Mouse (Mus musculus): ENCODE results near the gene Angptl2. TPM values are rescaled to one million over a fixed set of nuclear protein-coding genes. Genes with fewer than 3 reads are reported as not detected.

The Angptl2 gene
- total RNA-seq, 1 experiment from 2014 or later = 5.8 TPM

DNA sequence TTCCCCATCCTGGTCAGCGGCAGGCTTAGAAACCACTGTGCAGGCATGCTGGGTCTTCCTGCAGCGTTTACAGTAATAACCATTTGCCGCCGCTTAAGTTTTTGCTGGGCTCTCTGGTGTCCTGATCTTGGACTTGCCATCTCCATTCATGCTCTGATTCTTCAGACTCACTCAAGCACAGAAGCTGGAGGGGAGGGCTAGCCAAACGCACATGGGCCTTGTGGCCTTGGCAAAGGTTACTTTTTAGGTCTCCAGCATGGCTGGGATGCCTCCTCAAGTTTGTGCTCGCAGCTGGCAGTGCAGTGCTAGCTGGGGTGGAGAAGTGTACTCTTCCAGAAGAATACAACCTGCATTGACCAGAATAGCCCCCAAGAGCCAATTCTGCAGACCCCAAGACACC lies 6.6 kb downstream of the Angptl2 start:
- no peak for ATAC-seq (replicated peaks; ENCODE audit: insufficient number of reproducible peaks, low FRiP score, low TSS enrichment, poor library complexity, severe bottlenecking)

DNA sequence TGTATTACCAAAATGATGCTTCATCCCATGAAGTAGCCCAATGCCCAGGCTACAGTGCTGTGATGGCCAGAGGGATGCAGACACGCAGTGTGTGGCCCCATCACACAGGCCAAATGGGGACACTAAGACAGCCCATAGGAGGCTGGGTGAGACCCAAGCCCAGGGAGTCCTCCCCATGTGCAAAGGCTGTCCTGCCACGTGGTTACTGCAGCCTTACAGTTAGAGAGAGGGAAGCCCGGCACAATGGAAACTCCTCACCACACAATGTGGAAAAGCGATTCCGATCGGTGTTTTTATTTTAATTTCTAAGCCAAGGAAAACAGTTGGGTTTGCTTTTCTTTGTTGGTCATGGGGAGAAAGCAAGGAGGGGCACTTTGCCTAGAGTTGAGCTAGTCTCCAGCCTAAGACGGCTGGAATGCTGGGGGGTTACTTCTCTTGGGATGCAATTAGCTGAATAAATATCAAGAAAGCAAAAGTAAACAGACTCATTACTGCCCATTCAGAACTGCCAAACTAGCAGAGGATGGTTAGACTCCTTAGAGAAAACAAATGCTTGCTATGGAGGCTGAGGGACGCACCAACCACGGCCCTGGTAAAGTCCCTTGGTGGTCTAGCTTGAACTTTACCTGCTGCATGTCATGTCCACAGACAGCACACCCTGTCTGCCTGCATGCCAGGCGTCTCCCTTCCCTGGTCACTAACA lies 7.9 kb downstream of the Angptl2 start:
- no peak for ATAC-seq (replicated peaks; ENCODE audit: insufficient number of reproducible peaks, low FRiP score, low TSS enrichment, poor library complexity, severe bottlenecking)

DNA sequence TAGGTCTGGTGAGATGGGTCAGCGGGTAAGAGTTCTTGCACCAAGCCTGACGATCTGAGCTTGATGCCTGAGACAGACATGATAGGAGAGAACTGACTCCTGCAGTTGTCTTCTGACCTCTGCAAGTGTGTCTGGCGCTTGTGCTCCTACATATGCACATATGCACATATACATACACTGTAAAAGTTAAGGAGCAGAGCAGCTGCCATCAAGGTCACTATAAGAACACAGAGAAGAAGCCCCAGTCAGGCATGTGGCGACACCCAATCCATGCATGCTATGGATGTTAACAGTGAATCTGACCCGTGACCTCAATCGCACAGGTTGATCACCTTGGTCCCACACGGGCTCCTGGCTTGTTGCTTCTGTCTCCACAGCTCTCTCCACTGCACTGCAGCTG lies 10.1 kb downstream of the Angptl2 start:
- ATAC-seq (replicated peaks; ENCODE audit: insufficient number of reproducible peaks, low FRiP score, low TSS enrichment, poor library complexity, severe bottlenecking) = no peak

DNA sequence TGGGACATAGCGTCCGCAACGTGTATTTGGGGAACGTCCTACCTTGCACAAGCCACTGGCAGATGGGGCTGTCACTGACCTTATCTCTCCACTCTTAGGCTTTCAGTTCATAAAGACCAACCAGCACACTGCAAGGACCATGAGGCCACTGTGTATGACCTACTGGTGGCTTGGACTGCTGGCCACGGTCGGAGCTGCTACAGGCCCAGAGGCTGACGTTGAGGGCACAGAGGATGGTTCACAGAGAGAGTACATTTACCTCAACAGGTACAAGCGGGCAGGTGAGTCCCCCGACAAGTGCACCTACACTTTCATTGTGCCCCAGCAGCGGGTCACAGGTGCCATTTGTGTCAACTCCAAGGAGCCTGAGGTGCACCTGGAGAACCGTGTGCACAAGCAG lies 12.2 kb downstream of the Angptl2 start:
- no peak for ATAC-seq (replicated peaks; ENCODE audit: insufficient number of reproducible peaks, low FRiP score, low TSS enrichment, poor library complexity, severe bottlenecking)

DNA sequence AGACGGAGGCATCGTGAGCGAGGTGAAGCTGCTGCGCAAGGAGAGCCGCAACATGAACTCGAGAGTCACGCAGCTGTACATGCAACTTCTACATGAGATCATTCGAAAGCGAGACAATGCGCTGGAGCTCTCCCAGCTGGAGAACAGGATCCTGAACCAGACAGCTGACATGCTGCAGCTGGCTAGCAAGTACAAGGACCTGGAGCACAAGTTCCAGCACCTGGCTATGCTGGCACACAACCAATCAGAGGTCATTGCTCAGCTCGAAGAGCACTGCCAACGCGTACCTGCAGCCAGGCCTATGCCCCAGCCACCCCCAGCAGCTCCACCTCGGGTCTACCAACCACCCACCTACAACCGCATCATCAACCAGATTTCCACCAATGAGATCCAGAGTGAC lies 12.7 kb downstream of the Angptl2 start:
- no peak for ATAC-seq (replicated peaks; ENCODE audit: insufficient number of reproducible peaks, low FRiP score, low TSS enrichment, poor library complexity, severe bottlenecking)

DNA sequence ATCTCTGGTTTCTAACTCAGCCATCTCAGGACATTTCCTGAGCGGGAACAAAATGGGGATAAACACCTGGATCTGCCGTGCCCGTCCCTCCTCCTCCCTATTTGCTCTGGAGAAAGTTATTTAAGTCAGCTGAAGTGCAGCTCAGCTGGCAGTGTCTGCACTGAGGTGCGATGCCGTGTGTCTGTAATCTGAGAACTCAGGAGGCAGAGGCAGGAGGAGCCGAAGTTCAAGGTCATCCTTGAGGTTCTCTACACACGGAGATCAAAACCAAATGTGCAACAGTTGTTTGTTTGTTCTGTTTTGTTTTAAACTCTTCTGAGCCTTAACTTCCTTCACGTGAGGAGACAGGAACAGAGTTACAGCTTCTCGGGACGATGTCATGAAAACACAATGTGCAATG lies 14.8 kb downstream of the Angptl2 start:
- ATAC-seq (replicated peaks; ENCODE audit: insufficient number of reproducible peaks, low FRiP score, low TSS enrichment, poor library complexity, severe bottlenecking) = no peak

DNA sequence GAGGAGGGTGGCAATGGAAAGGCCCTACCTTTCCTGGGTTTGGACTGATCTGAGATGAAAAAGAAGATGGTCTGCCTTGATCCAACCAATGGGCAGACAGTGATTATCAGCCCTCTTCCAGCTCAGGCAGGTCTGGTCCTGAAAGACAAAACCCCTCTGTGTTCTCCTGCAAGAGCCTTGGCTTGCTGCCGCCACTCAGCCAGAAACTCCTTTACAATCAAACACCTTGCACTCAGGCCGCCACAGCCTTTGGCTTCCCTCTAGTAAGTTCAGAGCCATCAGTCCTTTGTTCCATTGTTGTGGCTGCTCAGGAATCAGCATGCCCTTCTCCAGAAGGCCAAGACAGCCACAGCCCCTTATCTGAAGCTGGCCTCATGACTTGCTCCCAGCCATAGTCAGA lies 15.9 kb downstream of the Angptl2 start:
- no peak for ATAC-seq (replicated peaks; ENCODE audit: insufficient number of reproducible peaks, low FRiP score, low TSS enrichment, poor library complexity, severe bottlenecking)

DNA sequence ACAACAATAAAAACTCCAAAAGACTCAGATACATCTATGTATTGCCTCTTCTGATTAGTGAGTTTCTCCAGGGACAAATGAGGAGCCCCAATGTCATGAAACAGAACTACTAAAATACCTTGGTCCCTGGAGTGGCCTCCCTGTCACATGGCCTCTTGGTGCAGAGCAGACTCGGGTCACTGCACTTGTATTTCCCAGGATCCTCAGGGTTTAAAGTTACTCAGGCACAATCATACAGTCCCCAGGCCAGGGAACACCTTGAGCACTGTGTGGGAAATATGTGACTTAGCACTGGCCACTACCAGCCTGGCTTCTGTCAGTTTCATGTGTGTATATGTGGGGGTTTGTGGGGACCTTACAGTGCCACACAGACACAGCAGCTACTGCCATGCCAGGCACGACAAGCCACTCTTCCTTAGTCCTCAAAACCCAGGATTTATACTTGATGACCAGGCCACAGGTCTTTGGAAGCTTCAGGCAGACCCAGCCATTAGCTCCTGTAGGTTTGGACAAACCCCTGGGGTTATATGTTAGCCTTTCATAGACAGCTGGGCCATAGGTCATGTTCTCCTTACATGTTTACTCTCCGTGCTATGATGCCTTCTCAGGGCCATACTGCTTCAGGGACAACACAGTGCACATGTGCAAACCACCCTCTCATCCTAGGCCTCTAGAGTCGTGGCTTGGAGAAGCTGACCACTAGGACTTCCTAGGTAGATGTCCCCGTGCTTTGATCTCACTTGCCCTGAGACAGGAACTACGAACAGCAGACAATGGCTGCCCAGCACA lies 17.1 kb downstream of the Angptl2 start:
- no peak for ATAC-seq (replicated peaks; ENCODE audit: insufficient number of reproducible peaks, low FRiP score, low TSS enrichment, poor library complexity, severe bottlenecking)

DNA sequence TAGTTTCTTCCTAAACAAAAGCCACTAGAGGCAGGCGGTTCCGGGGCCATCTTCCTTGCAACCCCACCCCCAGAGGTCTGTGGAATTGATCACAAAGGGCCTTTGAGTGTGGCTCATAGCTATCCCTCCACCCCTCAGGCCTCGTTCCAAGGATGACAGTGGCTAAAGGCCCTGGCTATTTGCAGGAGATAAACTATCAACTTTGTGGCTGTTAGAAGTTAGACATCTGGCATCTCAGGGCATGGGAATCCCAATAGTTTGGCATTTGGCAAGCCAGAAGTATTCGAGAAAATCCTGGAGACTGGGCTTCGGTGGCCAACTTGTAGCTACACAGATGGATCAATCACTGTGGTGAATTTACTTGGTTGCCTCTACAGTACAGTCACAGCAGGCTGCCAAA lies 18.0 kb downstream of the Angptl2 start:
- no peak for ATAC-seq (replicated peaks; ENCODE audit: insufficient number of reproducible peaks, low FRiP score, low TSS enrichment, poor library complexity, severe bottlenecking)

DNA sequence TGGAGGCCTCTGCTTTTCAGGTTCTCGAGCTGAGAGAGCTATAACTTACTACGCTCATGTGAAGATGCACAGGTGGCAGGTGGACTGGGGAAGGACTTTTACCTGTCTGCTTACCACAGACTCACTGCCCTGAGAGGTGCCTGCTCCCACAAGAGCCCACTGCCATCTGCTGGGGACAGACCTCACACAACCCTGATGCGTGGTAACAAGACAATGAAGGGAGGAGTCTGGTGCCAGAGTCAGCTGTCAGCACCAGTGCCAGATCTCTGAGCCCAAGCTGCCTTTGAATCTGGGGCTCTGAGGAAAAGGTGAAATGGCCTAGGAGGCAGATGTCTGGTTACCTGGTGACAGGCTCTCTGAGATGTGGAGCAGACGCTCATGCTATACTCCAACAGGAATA lies 19.0 kb downstream of the Angptl2 start:
- ATAC-seq (replicated peaks; ENCODE audit: insufficient number of reproducible peaks, low FRiP score, low TSS enrichment, poor library complexity, severe bottlenecking) = no peak

DNA sequence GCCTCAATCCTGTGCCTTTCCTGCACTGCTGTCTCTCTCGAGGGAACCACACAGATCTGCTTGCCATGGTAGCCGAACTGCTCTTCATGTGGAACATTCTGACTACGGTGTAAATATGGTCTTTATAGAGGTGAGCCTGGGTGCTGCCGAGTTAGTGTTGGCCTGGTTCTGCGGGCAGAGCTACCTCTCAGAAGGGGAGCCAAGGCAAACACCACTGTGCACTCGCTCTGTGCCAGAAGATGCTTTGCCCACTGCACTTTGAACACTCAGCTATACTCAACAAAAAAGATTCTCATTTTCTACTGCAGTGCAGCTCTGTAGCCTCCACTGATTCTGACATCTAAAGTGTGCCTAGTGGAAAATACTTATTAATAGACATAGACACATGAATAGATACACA lies 21.7 kb downstream of the Angptl2 start:
- no peak for ATAC-seq (replicated peaks; ENCODE audit: insufficient number of reproducible peaks, low FRiP score, low TSS enrichment, poor library complexity, severe bottlenecking)

DNA sequence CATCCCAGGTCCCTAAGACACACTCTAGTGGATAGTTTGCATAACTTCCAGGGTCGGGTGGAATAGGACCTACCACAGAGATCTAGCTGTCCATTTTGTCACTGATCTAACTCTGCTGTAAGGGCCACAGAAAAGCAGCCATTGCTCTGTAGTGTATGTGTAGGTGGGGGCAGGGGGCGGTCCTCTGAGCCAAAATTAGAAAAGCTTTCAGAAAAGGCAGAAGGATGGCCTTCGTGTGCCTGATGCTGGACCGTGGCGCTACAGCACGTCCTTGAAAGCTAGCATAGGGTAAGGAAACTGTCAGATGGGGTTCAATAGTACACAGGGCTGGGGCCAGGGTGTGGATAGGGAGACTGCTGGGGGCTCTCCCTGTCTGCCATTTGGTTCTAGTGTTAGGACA lies 29.0 kb downstream of the Angptl2 start:
- ATAC-seq (replicated peaks; ENCODE audit: insufficient number of reproducible peaks, low FRiP score, low TSS enrichment, poor library complexity, severe bottlenecking) = no peak

DNA sequence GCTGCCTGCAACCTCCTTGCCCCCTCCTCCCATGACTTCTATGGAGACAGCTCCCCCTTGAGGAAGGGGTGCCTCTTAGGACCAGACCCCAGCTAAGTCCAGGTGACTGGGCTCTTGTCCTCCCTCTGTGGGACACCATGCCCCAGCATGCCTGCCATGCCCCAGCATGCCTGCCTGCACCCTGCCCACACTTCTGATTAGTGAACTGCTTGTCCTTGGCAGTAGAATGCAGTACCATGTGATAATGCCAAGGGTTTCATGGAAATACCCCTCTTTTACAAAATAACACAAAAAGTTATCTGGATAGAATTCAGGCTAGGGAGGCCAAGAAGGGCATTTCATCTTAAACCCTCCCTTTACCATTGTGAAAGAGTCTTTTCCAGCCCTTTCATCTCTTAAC lies 29.5 kb downstream of the Angptl2 start:
- ATAC-seq (replicated peaks; ENCODE audit: insufficient number of reproducible peaks, low FRiP score, low TSS enrichment, poor library complexity, severe bottlenecking) = no peak

DNA sequence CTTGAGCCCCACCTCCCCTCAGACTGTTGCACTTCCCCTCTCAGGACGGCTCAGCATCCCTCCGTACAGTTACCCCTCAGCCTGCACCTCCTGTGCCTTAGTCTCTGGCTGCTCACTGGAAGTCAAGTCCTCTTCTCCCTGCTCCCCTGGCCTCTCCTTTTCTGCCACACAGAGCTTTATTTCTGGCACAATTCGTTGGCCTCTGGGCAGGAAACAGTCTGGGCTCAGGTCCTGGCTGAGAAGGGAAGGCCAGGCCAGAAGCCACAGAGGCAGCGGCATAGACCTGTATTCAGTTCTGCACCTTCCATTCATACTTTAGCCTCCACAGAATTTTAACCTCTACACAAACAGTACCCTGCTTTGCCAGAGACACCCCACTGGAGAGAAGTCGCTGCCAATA lies 31.0 kb downstream of the Angptl2 start:
- no peak for ATAC-seq (replicated peaks; ENCODE audit: insufficient number of reproducible peaks, low FRiP score, low TSS enrichment, poor library complexity, severe bottlenecking)

DNA sequence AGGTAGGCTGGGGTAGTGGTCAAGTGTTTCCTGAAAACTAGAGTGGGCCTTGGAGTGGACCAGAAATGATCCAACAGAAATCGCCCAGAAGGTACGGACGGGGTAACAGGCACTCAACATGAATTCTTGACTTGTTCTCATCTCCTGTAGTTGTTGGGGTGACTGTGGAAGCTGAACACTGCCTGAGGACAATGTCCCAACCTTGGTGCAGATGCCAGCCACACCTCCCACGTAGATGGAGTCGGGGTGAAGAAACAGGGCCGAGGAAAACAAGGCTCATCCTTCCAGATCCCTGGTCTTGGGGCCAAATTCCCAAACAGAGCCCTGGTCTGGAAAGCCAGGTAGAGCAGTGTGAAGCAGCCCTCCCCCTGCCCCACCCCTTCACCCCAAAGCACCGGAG lies 32.7 kb downstream of the Angptl2 start:
- ATAC-seq (replicated peaks; ENCODE audit: insufficient number of reproducible peaks, low FRiP score, low TSS enrichment, poor library complexity, severe bottlenecking) = no peak

DNA sequence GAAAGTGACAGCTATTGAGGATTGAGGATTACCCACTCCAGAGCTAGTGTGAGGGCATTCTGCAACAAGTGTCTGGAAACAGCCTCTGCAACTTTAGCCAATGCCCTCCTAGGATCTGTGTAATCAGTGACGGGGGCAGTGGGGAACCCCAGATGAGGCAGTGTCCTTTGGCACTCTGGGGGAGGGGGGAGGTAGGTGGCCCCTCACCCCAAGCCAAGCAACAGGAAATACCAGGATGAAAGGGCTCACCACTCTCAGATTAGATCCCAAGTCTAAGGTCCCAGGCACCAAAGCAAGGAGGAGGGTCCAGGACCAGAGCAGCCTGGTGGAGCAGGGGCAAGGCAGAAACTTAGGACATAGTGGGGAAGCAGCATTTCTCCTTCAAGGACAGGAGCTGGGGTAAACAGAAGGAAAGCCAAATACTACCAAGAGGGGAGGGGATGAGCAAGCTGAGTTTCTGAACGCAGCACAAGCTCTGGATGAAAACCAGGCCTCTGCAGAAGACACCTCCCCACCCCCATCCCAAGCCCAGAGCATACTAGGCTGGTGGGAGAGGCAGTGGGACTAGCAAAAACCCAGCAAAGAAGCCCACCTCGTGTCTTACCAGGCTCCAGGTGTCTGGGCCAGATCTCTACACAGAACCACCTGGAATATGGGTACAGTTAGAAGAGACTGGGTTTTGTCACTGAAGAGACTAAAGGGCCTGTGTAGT lies 34.2 kb downstream of the Angptl2 start:
- no peak for ATAC-seq (replicated peaks; ENCODE audit: insufficient number of reproducible peaks, low FRiP score, low TSS enrichment, poor library complexity, severe bottlenecking)

DNA sequence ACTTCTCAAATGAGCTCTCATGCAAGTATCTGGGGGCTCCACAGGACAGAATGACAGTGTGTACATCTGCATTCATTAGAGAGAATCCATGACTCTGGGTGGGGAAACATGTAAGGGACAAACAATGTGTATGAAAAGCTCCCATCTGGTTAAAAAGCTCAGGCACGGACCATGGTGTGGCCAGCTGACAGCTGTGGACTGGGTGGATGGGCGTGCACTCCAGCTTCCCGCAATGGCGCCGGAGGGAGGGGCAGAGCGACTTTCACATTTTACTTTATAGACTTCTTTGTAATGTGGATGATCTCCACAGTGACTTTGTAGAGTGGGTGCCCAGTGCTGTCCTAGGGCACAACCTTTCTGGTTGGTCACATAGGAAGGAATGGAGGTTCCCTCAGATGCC lies 36.9 kb downstream of the Angptl2 start:
- ATAC-seq (replicated peaks; ENCODE audit: insufficient number of reproducible peaks, low FRiP score, low TSS enrichment, poor library complexity, severe bottlenecking) = no peak

DNA sequence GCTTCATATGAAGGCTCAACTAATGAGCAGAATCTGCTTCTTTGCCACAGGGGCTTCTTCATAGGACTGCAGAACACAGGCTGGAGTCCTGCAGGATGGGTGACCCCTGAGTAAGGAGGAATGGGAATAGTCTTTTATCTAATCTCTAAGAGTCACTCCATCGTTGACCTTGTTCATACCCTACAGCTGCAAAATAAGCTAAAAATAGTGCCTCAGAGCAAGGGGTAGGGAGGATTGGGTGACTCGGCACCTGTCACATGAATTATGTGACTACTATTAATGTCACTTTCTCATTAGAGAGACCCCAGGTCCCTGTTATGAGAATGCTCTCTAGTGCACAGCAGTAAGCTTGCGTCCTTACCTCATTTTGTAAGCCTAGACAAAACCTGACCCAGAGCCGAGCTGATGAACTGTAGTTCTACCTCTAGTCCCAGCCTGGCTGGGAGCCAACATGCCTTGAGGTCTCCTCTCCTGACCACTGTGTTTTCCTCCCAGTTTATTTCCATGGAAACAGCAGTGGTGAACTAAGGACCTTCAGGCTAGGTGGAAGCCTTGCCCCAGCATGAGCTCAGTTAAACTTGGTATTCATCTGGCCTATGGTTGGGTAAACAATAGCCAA lies 37.8 kb downstream of the Angptl2 start:
- no peak for ATAC-seq (replicated peaks; ENCODE audit: insufficient number of reproducible peaks, low FRiP score, low TSS enrichment, poor library complexity, severe bottlenecking)

DNA sequence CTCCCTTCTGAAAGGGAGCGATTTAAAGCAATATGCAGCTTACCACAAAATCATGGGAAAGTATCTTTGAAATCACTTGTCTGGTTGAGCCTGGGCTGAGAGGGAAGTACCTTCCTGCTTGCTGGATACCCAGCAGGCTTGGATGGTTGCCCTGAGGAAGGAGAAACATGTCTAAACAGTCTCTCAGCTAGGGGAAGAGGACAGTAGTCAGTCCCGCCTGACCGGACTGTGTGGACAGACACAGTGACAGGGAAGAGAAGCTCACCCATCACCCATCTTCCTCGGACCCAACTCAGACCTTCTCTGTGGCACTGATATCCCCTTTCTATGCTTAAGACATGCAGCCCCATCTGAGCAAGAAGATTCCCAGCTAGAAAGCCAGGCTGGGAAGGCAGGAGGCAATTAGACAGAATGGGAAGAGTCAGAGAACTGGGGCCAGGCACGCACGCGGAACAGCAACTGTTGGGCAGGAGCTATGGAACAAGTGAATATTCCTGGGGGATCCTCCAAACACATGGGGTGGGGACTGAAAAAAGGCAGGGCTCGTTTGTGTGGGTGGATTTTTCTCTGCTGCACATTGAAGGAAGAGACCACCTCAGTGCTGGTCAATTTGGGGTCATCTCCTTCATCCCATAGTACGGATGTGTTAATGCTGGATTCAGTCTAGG lies 38.6 kb downstream of the Angptl2 start:
- ATAC-seq (replicated peaks; ENCODE audit: insufficient number of reproducible peaks, low FRiP score, low TSS enrichment, poor library complexity, severe bottlenecking) = no peak

All from monocyte, adult 5-6 weeks (primary cell).